Mouse (Mus musculus) lung, postnatal 14 days (tissue): ENCODE measurements around the gene Cdh1.

Experiments used
- DNase-seq: peaks from one replicate; pipeline ENCODE4 v3.0.0; 2021

Gene Cdh1

DNA sequence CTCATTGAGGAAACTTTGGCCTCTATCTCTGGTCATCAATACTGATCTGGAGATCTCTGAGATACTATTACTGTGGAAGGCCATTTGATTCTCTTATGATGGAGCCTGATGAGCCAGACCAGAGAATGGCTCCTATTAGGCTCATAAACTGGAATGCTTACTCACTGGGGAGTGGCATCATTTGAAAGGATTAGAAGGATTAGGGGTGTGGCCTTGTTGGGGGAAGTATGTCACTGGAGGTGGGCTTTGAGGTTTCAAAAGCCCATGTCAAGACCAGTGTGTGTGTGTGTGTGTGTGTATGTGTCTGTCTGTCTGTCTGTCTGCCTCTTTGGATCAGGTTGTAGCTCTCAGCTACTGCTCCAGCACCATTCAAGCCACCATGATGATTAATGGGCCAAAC lies 20.8 kb downstream of the Cdh1 start:
- DNase-seq = no peak

GRCm38 (mm10) chr8:106624743-106625142 lies 21.6 kb downstream of the Cdh1 start:
- no peak for DNase-seq

GRCm38 (mm10) chr8:106626096-106626865 lies 23.1 kb downstream of the Cdh1 start:
- no peak for DNase-seq

GRCm38 (mm10) chr8:106628291-106628964 lies 25.3 kb downstream of the Cdh1 start:
- DNase-seq = no peak

- no peak for DNase-seq
These were observed 26.3 kb downstream of the Cdh1 start for GRCm38 (mm10) chr8:106629456-106629855.

DNA sequence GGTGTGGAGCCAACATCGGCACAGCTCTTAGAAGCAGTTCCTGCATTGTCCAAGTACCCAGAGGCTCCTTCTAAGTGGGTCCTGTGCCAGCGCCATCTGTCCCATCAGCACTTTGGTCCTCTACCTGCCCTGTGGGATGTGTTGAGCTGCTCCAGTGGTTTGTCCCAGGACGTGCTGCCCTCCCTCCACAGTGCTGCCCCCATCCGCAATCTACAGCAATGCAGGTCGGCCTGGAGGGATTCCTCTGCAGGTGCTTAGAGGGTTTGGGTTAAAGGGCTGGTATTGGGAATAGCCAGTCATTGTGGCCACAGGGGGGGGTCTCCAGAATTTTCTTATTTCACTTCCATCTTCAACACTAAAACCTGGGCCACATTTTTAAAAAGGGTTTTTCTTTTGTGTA lies 28.8 kb downstream of the Cdh1 start:
- DNase-seq = no peak

- no peak for DNase-seq
These were observed 29.5 kb downstream of the Cdh1 start for GRCm38 (mm10) chr8:106632650-106633049.

DNA sequence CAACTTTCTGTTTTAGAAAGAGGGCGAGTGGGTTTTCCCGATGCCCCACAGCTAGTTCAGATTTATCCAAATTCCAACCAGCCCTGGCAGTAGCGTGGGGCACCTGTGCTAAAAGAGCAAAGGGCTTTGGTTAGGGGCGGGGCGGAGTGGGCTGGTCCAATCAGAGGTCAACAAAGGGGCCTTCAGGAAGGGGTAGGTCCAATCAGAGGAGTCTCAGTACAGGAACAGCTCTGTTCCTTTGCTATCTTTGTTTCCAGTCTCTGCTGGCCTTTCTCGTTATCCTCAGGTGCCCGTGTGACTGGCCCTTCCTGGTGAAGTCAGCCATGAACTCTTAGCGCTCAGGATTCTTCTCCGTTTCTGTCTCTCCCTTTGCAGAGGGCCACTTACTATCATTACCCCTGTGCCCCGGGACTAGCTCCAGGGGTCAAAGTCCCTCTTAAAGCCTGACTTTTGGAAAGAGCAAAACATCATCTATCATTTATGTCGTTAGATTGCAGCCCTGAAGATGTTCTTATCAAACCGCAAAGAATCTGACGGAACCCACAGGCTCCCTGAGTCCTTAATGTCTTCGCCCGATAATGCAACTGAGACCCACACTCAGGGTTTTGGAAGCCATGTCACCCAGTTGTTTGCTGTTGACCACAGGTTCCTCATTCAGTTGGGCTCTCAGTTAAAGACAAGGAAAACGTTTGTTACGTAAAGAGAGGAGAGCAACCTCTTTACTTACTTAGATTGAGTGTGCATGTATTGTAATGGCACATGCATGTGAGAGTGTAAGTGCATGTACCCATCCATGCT lies 30.4 kb downstream of the Cdh1 start:
- DNase-seq = no peak

- no peak for DNase-seq
These were observed 32.1 kb downstream of the Cdh1 start for GRCm38 (mm10) chr8:106635284-106635683.

DNA sequence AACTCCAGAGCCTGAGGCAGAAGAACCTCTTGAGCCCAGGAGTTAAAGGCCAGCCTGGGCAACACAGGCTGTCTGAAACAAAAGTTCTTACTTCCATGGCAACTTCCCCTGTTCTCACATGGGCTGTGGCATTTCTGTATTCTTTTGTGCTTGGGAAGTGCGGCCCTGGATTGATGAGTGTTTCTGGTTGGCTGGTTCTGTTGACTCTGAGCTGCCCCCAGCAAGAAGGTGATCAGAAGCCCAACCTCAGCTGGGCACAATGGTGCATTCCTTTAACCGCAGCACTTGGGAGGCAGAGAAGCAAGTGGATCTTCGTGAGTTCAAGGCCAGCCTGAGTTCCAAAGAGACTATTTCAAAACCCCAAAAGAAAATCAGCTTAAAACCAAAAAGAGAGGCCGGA lies 34.3 kb downstream of the Cdh1 start:
- no peak for DNase-seq

DNA sequence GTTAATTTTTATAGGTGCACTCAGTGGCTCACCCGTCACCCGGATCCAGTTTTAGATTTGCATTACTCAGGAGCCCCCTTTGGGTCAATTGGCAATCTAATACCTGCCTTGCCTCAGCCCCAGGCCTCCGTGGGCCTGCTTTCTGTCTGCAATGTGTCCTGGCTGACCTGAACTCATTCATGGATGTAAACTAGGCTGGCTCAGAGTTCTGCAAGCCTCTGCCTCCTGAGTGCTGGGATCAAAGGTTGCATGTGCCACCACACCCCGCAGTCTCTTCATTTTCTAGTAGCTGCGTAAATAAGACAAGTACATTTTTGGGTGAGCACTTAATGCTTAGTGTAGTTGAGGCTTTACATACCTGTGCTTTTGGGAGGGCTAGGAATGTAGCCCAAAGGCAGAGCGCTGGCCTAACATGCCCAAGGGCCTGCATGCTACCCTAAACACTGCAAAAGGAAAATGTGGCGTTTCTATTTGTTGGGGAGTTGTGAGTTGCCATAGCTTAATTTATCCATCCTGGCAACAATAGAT lies 35.7 kb downstream of the Cdh1 start:
- DNase-seq = no peak

GRCm38 (mm10) chr8:106640212-106640611 lies 37.1 kb downstream of the Cdh1 start:
- no peak for DNase-seq

DNA sequence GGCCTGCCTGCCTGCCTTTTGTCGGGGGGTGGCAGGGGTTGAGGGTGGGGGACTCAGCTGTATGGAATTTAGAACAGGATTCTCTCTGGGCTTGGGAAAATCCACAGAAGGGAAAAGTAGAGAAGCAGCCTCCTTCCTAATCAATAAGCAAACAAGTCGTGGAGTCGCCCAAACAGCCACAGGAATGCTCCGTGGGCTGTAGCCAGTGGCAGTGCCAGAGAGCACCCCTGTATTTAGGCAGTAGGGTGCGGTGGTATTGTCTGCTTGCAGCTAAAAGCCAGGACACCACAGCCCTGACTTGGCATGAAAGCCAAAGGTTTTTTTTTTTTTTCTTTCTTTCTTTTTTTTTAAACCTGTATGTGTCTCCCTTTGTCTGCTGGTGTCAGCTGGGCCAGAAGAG lies 37.8 kb downstream of the Cdh1 start:
- DNase-seq = no peak

DNA sequence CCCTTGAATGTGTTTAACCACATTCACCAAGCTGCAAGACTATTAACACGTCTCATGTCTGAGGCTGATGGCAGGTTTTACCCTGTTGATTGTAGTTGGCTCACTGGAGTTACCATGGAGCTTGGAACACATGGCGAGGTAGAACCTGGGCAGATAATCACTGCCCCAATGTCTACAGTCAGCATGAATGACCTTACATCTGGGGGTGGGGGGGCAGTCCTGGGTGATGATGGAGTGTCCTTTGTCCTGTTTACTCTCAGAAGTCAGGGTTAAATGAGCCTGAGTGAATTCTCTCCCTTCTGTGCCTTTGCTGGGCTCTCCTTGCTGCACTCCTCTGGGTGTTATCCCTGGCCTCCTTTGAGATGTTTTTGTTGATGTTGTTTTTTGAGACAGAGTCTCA lies 39.0 kb downstream of the Cdh1 start:
- DNase-seq = no peak

DNA sequence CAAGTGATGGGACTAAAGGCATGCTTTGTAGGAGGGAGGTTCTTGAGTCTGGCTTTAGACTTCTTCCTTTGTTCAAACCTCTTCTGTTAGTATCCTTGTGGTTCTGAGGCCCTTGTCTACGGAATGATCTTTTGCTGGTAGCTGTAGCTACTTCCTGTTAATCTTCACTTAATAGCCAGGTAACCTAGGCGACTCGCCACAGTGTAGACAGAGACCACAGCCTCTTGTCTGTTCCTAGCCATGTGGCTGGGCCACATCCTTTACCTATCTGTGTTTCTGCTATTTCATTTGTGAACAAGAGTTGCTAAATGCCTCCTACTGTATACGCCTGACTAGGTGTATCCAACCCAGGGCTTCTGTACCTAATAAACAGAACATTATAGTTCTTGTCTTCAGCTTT lies 39.9 kb downstream of the Cdh1 start:
- DNase-seq = no peak

DNA sequence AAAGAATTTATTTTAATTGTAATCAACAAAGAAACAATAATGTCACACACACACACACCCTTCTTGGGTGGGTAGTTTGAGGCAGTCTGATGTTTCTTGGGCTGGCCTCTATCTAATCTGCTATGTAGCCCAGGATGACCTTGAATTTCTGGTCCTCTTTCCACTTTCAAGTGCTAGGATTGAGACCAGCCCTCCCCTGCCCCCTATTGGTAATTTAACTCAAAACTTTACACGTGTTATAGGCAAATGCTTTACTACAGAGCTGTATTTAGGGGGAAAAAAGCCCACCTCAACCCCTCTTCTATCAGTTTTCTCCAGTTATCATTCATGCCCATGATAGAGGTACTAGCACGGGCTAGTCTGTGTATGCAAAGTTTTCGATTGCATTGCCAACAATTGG lies 41.8 kb downstream of the Cdh1 start:
- no peak for DNase-seq

- no peak for DNase-seq
These were observed 43.0 kb downstream of the Cdh1 start for GRCm38 (mm10) chr8:106646153-106646552.

DNA sequence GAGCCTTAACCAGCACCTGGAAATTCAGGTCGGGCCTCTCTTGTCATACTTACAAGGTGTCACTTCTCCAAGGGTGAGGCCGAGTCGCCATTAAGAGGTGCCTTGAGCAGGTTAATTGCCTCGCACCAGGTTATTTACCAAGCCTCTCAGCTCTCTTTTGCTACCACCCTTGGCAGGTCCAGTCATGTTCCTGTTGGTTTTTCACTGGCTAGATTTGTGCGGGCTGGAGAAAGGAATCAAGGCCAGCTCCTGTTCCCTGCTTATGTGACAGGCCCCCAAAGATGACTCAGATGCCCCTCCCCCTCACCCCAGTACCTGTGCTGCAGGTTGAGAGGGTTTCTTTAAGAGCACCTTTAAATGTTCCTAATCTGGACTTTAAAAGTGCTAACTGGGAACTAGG lies 43.6 kb downstream of the Cdh1 start:
- DNase-seq = peak; percentile 29

GRCm38 (mm10) chr8:106647387-106647786 lies 44.2 kb downstream of the Cdh1 start:
- DNase-seq = peak; percentile 86

DNA sequence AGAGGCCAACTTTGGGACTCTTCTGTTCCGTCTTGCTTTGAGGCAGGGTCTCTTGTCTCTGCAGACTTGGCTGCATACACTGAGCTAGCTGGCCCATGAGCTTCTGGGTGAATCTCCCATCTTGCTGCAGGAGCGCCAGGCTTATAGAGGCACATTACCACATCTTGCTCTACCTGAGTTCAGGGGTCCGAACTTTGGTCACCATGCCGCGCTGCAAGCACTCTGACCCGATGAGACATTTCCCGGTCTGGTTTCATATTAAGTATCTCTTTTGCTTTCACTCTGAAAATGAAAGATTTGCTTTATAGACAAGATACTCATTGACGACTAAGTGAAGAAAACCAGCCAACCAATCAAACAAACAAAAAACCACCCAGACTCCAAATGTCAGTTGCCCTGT lies 45.3 kb downstream of the Cdh1 start:
- no peak for DNase-seq

- DNase-seq = no peak
These were observed 48.8 kb downstream of the Cdh1 start for GRCm38 (mm10) chr8:106651994-106652393.

DNA sequence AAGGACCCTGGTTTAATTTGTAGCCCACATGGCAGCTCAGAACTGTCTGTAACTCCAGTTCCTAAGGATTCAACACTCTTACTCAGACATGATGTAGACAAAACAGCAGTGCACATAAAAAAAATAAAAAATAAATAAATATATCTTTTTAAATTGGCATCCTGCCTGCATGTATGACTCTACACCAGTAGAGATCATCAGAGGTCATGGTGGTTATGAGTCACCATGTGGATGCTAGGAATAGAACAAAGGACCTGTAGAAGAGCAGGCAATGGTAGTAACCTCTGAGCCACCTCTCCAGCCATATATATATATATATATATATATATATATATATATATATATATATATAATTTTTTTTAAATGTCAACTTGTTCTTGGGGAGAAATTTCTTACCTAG lies 52.9 kb downstream of the Cdh1 start:
- no peak for DNase-seq

GRCm38 (mm10) chr8:106672786-106673185 lies 69.6 kb downstream of the Cdh1 start:
- DNase-seq = no peak

DNA sequence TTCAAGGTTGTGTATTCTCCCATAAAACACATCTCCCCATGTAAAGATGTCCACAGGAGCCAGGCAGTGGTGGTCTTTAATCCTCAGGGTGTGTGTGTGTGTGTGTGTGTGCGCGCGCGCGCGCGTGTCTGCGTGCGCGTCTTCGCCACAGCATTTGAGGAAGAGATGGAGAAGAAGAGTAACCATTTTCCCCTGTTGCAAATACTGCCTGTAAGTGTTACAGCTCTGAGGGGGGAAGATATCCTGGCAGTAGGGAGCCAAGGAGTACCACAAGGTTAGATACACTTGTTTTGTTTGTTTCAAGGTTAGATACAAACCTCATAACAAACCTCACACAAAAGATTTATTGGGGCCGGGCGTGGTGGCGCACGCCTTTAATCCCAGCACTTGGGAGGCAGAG lies 71.2 kb downstream of the Cdh1 start:
- no peak for DNase-seq
